Comparison of ENCODE assay signal across 14 mouse cellular contexts in the genomic region with DNA sequence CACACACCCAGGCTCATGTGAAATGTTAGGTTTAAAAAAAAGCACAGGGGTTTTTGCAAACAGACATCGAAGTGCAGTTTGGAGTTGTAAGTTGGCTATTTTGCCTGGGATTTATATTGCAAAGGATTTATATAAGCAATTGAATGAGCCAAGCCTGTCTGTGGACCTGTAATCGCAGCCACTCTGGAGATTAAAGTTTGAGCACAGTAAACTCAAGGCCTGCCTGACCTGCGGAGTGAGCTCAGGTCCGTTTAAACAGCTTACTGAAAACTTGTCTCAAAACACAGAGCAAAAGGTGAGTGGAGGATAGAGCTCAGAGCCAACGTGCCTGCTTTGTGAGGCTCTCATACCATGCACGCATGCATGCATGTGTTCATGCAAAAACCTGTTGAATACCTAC. TPM values are rescaled to one million over a fixed set of nuclear protein-coding genes. Genes with fewer than 3 reads are reported as not detected.
DNase-seq lines count a peak whose midpoint lies in the region; ATAC-seq and TF ChIP-seq lines count a peak whose summit lies in the region.
"Had no signal": no experiment of that assay in that cellular context is flagged by ENCODE, and none has a peak within 500 bp of the region (broad histone marks: within the 10 kb centered on the region; RNA-seq: fewer than 3 reads in every experiment).

No protein-coding gene starts in this region.

- 0 out of 2 replicates have a peak overlapping the region, but pooled peaks have one; percentile 18 for H3K9ac ChIP-seq in kidney, postnatal 0 days (ENCODE audit: low read depth, low read length)
- no peak overlapping the region for H3K9ac ChIP-seq in embryonic facial prominence, embryonic 13.5 days
- H3K9ac ChIP-seq in limb, embryonic 14.5 days (ENCODE audit: low read depth, low read length, severe bottlenecking): no peak overlapping the region
- H3K9ac ChIP-seq: liver, embryonic 13.5 days had no signal

- no peaks in the 10 kb centered on the region for H3K36me3 ChIP-seq in kidney, postnatal 0 days (ENCODE audit: insufficient read depth, low read length)
- H3K36me3 ChIP-seq in embryonic facial prominence, embryonic 13.5 days: no peaks in the 10 kb centered on the region
- H3K36me3 ChIP-seq in limb, embryonic 14.5 days (ENCODE audit: control insufficient read depth, insufficient read depth, low read length): no peaks in the 10 kb centered on the region
- H3K36me3 ChIP-seq: liver, embryonic 13.5 days had no signal

- no peaks in the 10 kb centered on the region for H3K27me3 ChIP-seq in kidney, postnatal 0 days (ENCODE audit: insufficient read depth, low read length)
- no peaks in the 10 kb centered on the region for H3K27me3 ChIP-seq in embryonic facial prominence, embryonic 13.5 days
- H3K27me3 ChIP-seq in limb, embryonic 14.5 days (ENCODE audit: control insufficient read depth, insufficient read depth, low read length): no peaks in the 10 kb centered on the region
- H3K27me3 ChIP-seq: liver, embryonic 13.5 days; megakaryocyte, embryonic 14.5 days had no signal

- no peak overlapping the region for H3K4me3 ChIP-seq in kidney, postnatal 0 days (replicated peaks; ENCODE audit: low read depth, low read length)
- H3K4me3 ChIP-seq in embryonic facial prominence, embryonic 13.5 days: no peak overlapping the region
- H3K4me3 ChIP-seq in limb, embryonic 14.5 days (replicated peaks; ENCODE audit: low read length): no peak overlapping the region
- H3K4me3 ChIP-seq: erythroblast, embryonic 14.5 days; liver, embryonic 13.5 days; megakaryocyte, embryonic 14.5 days had no signal

- H3K27ac ChIP-seq in kidney, postnatal 0 days: peak overlapping the region; percentile 47
- peak overlapping the region; percentile 48 for H3K27ac ChIP-seq in embryonic facial prominence, embryonic 13.5 days
- H3K27ac ChIP-seq in limb, embryonic 14.5 days (replicated peaks; ENCODE audit: low read depth, low read length): 0 out of 2 replicates have a peak overlapping the region, but pooled peaks have one; percentile 8
- H3K27ac ChIP-seq: liver, embryonic 13.5 days had no signal

- H3K9me3 ChIP-seq in kidney, postnatal 0 days (replicated peaks; ENCODE audit: low read length): no peaks in the 10 kb centered on the region
- no peaks in the 10 kb centered on the region for H3K9me3 ChIP-seq in embryonic facial prominence, embryonic 13.5 days
- H3K9me3 ChIP-seq in limb, embryonic 14.5 days (ENCODE audit: control insufficient read depth, low read length): no peaks in the 10 kb centered on the region
- H3K9me3 ChIP-seq: liver, embryonic 13.5 days; megakaryocyte, embryonic 14.5 days had no signal

- peak overlapping the region; percentile 31 for H3K4me2 ChIP-seq in kidney, postnatal 0 days (ENCODE audit: low read length)
- no peak overlapping the region for H3K4me2 ChIP-seq in embryonic facial prominence, embryonic 13.5 days
- H3K4me2 ChIP-seq in limb, embryonic 14.5 days (replicated peaks; ENCODE audit: low read depth, low read length, severe bottlenecking): no peak overlapping the region
- H3K4me2 ChIP-seq: liver, embryonic 13.5 days had no signal

- TF ChIP-seq POLR2A in limb, embryonic 14.5 days (IDR thresholded peaks at IDR 0.05; ENCODE audit: borderline replicate concordance, extremely low read depth, insufficient read depth, insufficient read length): no peak

- WGBS in kidney, postnatal 0 days: 57% methylated on average over 6 of the region's 6 CpGs
- WGBS in embryonic facial prominence, embryonic 13.5 days: 65% methylated on average over 6 of the region's 6 CpGs
- 56% methylated on average over 6 of the region's 6 CpGs for WGBS in limb, embryonic 14.5 days

- peak; percentile 48 for DNase-seq in heart, adult 11 months
- no peak for DNase-seq in heart, postnatal 10 days
- no peak for DNase-seq in kidney, postnatal 0 days (ENCODE audit: low spot score)
- DNase-seq in kidney, adult 8-10 months: no peak
- DNase-seq in limb, embryonic 14.5 days (ENCODE audit: low spot score): no peak
- no peak for DNase-seq in layer of hippocampus, adult 11-12 months (ENCODE audit: low spot score)
- DNase-seq in layer of hippocampus, adult 9-11 months: no peak
- DNase-seq: adrenal gland, adult 8-10 months; cerebellum, postnatal 36 days; liver, embryonic 13.5 days had no signal

- no peak for TF ChIP-seq CTCF in kidney, postnatal 0 days (IDR thresholded peaks at IDR 0.05; ENCODE audit: low read depth)

- intact Hi-C loops in heart, postnatal 10 days (cut with DNase I): no loop called here

- H3K4me1 ChIP-seq in kidney, postnatal 0 days (replicated peaks; ENCODE audit: insufficient read depth, low read length): no peaks in the 10 kb centered on the region
- peaks cover 10% of the 10 kb centered on the region; the same call in 1 of the 2 replicates for H3K4me1 ChIP-seq in embryonic facial prominence, embryonic 13.5 days
- H3K4me1 ChIP-seq in limb, embryonic 14.5 days (ENCODE audit: control insufficient read depth, insufficient read depth, low read length): no peaks in the 10 kb centered on the region
- H3K4me1 ChIP-seq: liver, embryonic 13.5 days; megakaryocyte, embryonic 14.5 days had no signal

- ATAC-seq in kidney, postnatal 0 days (replicated peaks; ENCODE audit: low FRiP score, low read depth): no peak
- ATAC-seq in embryonic facial prominence, embryonic 13.5 days (ENCODE audit: insufficient number of reproducible peaks, insufficient read depth, low FRiP score, low TSS enrichment, low read depth): no peak
- no peak; the same call in 1 of the 2 replicates for ATAC-seq in limb, embryonic 14.5 days (ENCODE audit: low FRiP score, low read depth)

RNA-seq across cellular contexts. Expression of a gene that starts 30.9 kb away (rescaled TPM):
- total RNA-seq in heart, postnatal 10 days (2021): 10 to 100 TPM; 37.8 to 43.1 TPM
- 5.1 and 5.2 TPM in 2 replicates for polyA plus RNA-seq in kidney, postnatal 0 days (2015; fragmentation: Nextera tagmentation; extraction: Ambion mirVana)
- polyA plus RNA-seq in embryonic facial prominence, embryonic 13.5 days (2015; fragmentation: Nextera tagmentation; extraction: Ambion mirVana): 5.6 and 7.2 TPM in 2 replicates
- polyA plus RNA-seq in limb, embryonic 14.5 days (2012; rRNA removed): 4.2 and 5.4 TPM in 2 replicates
- 6.3 and 6.8 TPM in 2 replicates for polyA plus RNA-seq in limb, embryonic 14.5 days (2014; fragmentation: Nextera tagmentation; extraction: Ambion mirVana)
- total RNA-seq: monocyte, adult 5-6 weeks had no signal
- polyA plus RNA-seq: erythroblast, embryonic 14.5 days had no signal
